Mouse (Mus musculus): ENCODE results near the gene Rap2c.

DNA sequence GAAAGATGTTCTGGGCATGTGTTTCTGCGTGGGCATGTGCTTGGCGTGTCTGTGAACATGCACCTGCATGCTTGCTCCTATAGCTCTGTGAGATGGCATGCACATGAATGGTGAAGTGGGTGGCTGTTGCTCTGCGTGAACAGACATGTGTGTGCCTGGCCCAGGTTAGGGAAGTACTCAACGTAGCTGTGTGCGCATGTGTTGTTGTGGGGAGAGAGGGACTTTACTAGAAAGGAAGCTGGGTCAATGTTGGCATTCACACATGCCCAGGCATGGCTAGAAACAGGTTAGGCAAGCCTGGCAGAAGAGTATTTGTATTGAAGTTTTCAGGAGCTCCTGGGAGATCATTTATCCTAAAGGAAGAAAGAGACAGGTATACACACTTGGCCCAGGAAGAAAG lies 26.5 kb downstream of the Rap2c start:
- no peak for TF ChIP-seq CTCF (IDR thresholded peaks at IDR 0.05; ENCODE audit: low read depth, low read length)
- no peak for TF ChIP-seq POLR2A (IDR thresholded peaks at IDR 0.05; ENCODE audit: insufficient read depth, low read length)
- TF ChIP-seq EP300 (IDR thresholded peaks at IDR 0.05; ENCODE audit: insufficient read depth, low read depth, low read length): no peak
